Comparison of ENCODE assay signal across 19 mouse cellular contexts in the genomic region with DNA sequence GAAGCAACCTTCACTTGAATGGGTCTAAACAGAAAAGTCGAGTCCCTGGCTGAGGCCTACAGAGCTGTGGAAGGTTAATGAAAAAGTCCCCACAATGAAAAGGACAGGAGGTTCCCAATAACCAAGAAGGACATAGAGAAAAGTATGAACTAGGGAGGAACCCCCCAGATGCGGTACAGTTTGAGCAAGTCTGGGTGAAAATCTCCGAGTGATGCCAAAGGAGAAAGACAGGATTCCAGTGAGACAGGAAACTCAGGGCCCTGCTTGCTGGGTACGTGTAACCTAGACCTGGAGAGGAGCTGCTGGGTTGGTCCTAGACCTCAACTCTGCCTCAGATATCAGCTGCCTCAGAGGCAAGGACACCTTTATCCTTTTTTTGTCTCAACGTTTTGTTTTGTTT. TPM values are rescaled to one million over a fixed set of nuclear protein-coding genes. Genes with fewer than 3 reads are reported as not detected.
DNase-seq lines count a peak whose midpoint lies in the region; ATAC-seq and TF ChIP-seq lines count a peak whose summit lies in the region.
"Had no signal": no experiment of that assay in that cellular context is flagged by ENCODE, and none has a peak within 500 bp of the region (broad histone marks: within the 10 kb centered on the region; RNA-seq: fewer than 3 reads in every experiment).

No protein-coding gene starts in this region.

- no peaks in the 10 kb centered on the region for H3K9me3 ChIP-seq in midbrain, embryonic 11.5 days (ENCODE audit: control insufficient read depth, low read length)
- H3K9me3 ChIP-seq in midbrain, embryonic 14.5 days (ENCODE audit: control insufficient read depth, low read length) = no peaks in the 10 kb centered on the region

- H3K9ac ChIP-seq in heart, adult 2 months (ENCODE audit: low read depth, low read length) = no peak overlapping the region
- no peak overlapping the region for H3K9ac ChIP-seq in midbrain, embryonic 11.5 days (ENCODE audit: low read length)
- no peak overlapping the region for H3K9ac ChIP-seq in midbrain, embryonic 14.5 days (replicated peaks; ENCODE audit: low read length)

- intact Hi-C loops in heart, adult 2 months (cut with DNase I) = no loop called here

- no peak overlapping the region for H3K27ac ChIP-seq in heart, adult 2 months
- H3K27ac ChIP-seq in midbrain, embryonic 11.5 days (ENCODE audit: low read depth, low read length) = no peak overlapping the region
- no peak overlapping the region for H3K27ac ChIP-seq in midbrain, embryonic 14.5 days (replicated peaks; ENCODE audit: low read depth, low read length)

- peak; percentile 78 for DNase-seq in heart, adult 11 months
- no peak for DNase-seq in heart, adult 2 months
- peak; percentile 57 for DNase-seq in midbrain, embryonic 11.5 days (ENCODE audit: low spot score, missing footprints)
- no peak for DNase-seq in midbrain, embryonic 14.5 days
- DNase-seq: adrenal gland, adult 2 months; adrenal gland, adult 8-10 months; adrenal gland, postnatal 10 days; adrenal gland, postnatal 14 days; adrenal gland, postnatal 25 days; adrenal gland, postnatal 36 days; B cell, adult 2 months; cerebellum, adult 11 months; cerebellum, adult 11-12 months; cerebellum, adult 18-20 months had no signal

- H3K27me3 ChIP-seq in heart, adult 2 months (ENCODE audit: control insufficient read depth, insufficient read depth, low read length) = no peaks in the 10 kb centered on the region
- no peaks in the 10 kb centered on the region for H3K27me3 ChIP-seq in midbrain, embryonic 11.5 days (ENCODE audit: control insufficient read depth, insufficient read depth, low read length)
- H3K27me3 ChIP-seq in midbrain, embryonic 14.5 days (ENCODE audit: control insufficient read depth, insufficient read depth, low read length) = no peaks in the 10 kb centered on the region
- H3K27me3 ChIP-seq: CH12.LX, Patski had no signal

- H3K4me2 ChIP-seq in midbrain, embryonic 11.5 days = no peak overlapping the region
- no peak overlapping the region for H3K4me2 ChIP-seq in midbrain, embryonic 14.5 days (ENCODE audit: low read length)

- WGBS in heart, adult 2 months = 86% methylated on average over 5 of the region's 5 CpGs
- WGBS in midbrain, embryonic 11.5 days = 86% methylated on average over 5 of the region's 5 CpGs
- WGBS in midbrain, embryonic 14.5 days = 90% methylated on average over 5 of the region's 5 CpGs

- no peak for TF ChIP-seq EP300 in heart, adult 2 months (IDR thresholded peaks at IDR 0.05; ENCODE audit: insufficient read depth, low read depth, low read length)

- peaks cover 4% of the 10 kb centered on the region for H3K4me1 ChIP-seq in heart, adult 2 months (ENCODE audit: control insufficient read depth, insufficient read depth, low read length)
- H3K4me1 ChIP-seq in midbrain, embryonic 11.5 days (ENCODE audit: control insufficient read depth, insufficient read depth, low read length) = no peaks in the 10 kb centered on the region
- no peaks in the 10 kb centered on the region for H3K4me1 ChIP-seq in midbrain, embryonic 14.5 days (ENCODE audit: control insufficient read depth, insufficient read depth, low read length)

- H3K36me3 ChIP-seq in heart, adult 2 months (ENCODE audit: control insufficient read depth, insufficient read depth, low read length) = no peaks in the 10 kb centered on the region
- no peaks in the 10 kb centered on the region for H3K36me3 ChIP-seq in midbrain, embryonic 11.5 days (ENCODE audit: control insufficient read depth, insufficient read depth, low read length)
- no peaks in the 10 kb centered on the region for H3K36me3 ChIP-seq in midbrain, embryonic 14.5 days (ENCODE audit: control insufficient read depth, insufficient read depth, low read length)
- H3K36me3 ChIP-seq: G1E had no signal

- no peaks in the 10 kb centered on the region for H3K79me2 ChIP-seq in heart, adult 2 months (replicated peaks; ENCODE audit: control insufficient read depth, insufficient read depth, low read length)

- H3K4me3 ChIP-seq in heart, adult 2 months = no peak overlapping the region
- H3K4me3 ChIP-seq in midbrain, embryonic 11.5 days (ENCODE audit: low read depth, low read length) = no peak overlapping the region
- H3K4me3 ChIP-seq in midbrain, embryonic 14.5 days (replicated peaks; ENCODE audit: low read depth, low read length) = no peak overlapping the region

- TF ChIP-seq POLR2A in heart, adult 2 months (IDR thresholded peaks at IDR 0.05; ENCODE audit: insufficient read depth, low read depth, low read length) = no peak

- no peak for ATAC-seq in midbrain, embryonic 11.5 days (ENCODE audit: low FRiP score)
- ATAC-seq in midbrain, embryonic 14.5 days (ENCODE audit: low FRiP score, low TSS enrichment) = no peak
- ATAC-seq: activated CD4-positive, CD25-positive, alpha-beta regulatory T cell, adult 4 months; CD4-positive, CD25-positive, alpha-beta regulatory T cell, adult 4 months; Patski had no signal

- TF ChIP-seq CTCF in heart, adult 2 months (IDR thresholded peaks at IDR 0.05) = no peak

RNA-seq across cellular contexts. Expression of gene Basp1, which starts 57.8 kb away (rescaled TPM):
- total RNA-seq in heart, adult 2 months (2021) = 1 to 10 TPM; 1.9 to 2.4 TPM
- polyA plus RNA-seq in heart, adult 2 months (2012; rRNA removed) = 1.5 and 1.8 TPM in 2 replicates
- polyA plus RNA-seq in midbrain, embryonic 11.5 days (2014; fragmentation: Nextera tagmentation; extraction: Ambion mirVana) = 186 and 217 TPM in 2 replicates
- polyA plus RNA-seq in midbrain, embryonic 14.5 days (2014; fragmentation: Nextera tagmentation; extraction: Ambion mirVana) = 227 and 382 TPM in 2 replicates
- total RNA-seq: G1E had no signal
- polyA plus RNA-seq: activated CD4-positive, CD25-positive, alpha-beta regulatory T cell, adult 4 months; G1E had no signal

Comparison
In these comparisons a context has a peak if more than half of its experiments do, and no peak if none do; other contexts are left out.
1. DNase-seq: peak in heart, adult 11 months (single experiment) and midbrain, embryonic 11.5 days (single experiment); none in heart, adult 2 months (0 of 2) and midbrain, embryonic 14.5 days (single experiment).
2. RNA of gene Basp1, which starts 57.8 kb away (polyA plus RNA-seq): 227 to 382 TPM in midbrain, embryonic 14.5 days and 186 to 217 TPM in midbrain, embryonic 11.5 days; 1.5 to 1.8 TPM in heart, adult 2 months; every median in the first group is over 10 times any median in the second.